Mouse (Mus musculus) cerebellum, adult 2 months (tissue): Measurements from ENCODE around the gene Phf11c.
"Not testable (repeated sequence)": the region's sequence is repeated elsewhere in the genome, so short reads cannot be mapped to it uniquely, and the experiment has no call there.

Experiments used
- CTCF ChIP-seq: fragments of 200-500 bp; IDR thresholded peaks from 2 replicates; pipeline ENCODE4 v1.5.1; 2011; ENCODE audit warnings: low read depth, mild to moderate bottlenecking, control low read depth, low read length, moderate library complexity, borderline replicate concordance; ENCODE audit not compliant: insufficient read depth
- POLR2A ChIP-seq: fragments of 200-500 bp; IDR thresholded peaks from 2 replicates; pipeline ENCODE4 v1.6.1; 2011; ENCODE audit warnings: low read length, control low read depth, borderline replicate concordance; ENCODE audit not compliant: insufficient read depth

- not testable (repeated sequence) for TF ChIP-seq CTCF, POLR2A
Observed at GRCm38 (mm10) chr14:59414979-59415378, 19.8 kb upstream of the Phf11c start.
